23 mouse cellular contexts compared by ENCODE assay signal in genomic region chr8:77125777-77126176, GRCm38 (mm10).
"Had no signal": no experiment of that assay in that cellular context is flagged by ENCODE, and none has a peak within 500 bp of the region (broad histone marks: within the 10 kb centered on the region; RNA-seq: fewer than 3 reads in every experiment).

No protein-coding gene starts in this region.

- ATAC-seq: hindbrain, postnatal 0 days; intestine, embryonic 16.5 days had no signal

- DNase-seq: gastrocnemius, postnatal 14 days; gastrocnemius, postnatal 36 days; heart, adult 18-20 months; heart, postnatal 10 days; kidney, adult 11 months; kidney, adult 2 months; kidney, adult 9 months; kidney, postnatal 14 days; kidney, postnatal 36 days; layer of hippocampus, adult 9-11 months; layer of hippocampus, postnatal 36 days; left cerebral cortex, postnatal 4 days; liver, embryonic 13.5 days had no signal

- H3K27me3 ChIP-seq: heart, embryonic 12.5 days; hindbrain, embryonic 13.5 days; hindbrain, embryonic 15.5 days; kidney, embryonic 15.5 days; limb, embryonic 13.5 days; limb, embryonic 15.5 days; liver, embryonic 13.5 days had no signal

- H3K4me1 ChIP-seq: liver, embryonic 13.5 days had no signal

- H3K9me3 ChIP-seq: heart, embryonic 10.5 days; heart, embryonic 12.5 days; hindbrain, embryonic 13.5 days; hindbrain, embryonic 15.5 days; kidney, embryonic 15.5 days; limb, embryonic 13.5 days; limb, embryonic 15.5 days; liver, embryonic 13.5 days had no signal

- H3K36me3 ChIP-seq: heart, embryonic 10.5 days; heart, embryonic 12.5 days; hindbrain, embryonic 13.5 days; hindbrain, embryonic 15.5 days; kidney, embryonic 15.5 days; limb, embryonic 13.5 days; limb, embryonic 15.5 days; liver, embryonic 13.5 days had no signal

- H3K27ac ChIP-seq: heart, embryonic 10.5 days; hindbrain, embryonic 13.5 days; hindbrain, embryonic 15.5 days; hindbrain, postnatal 0 days; kidney, embryonic 15.5 days; kidney, postnatal 0 days; limb, embryonic 13.5 days; limb, embryonic 15.5 days; liver, embryonic 13.5 days had no signal

- H3K9ac ChIP-seq: heart, embryonic 12.5 days; hindbrain, embryonic 13.5 days; hindbrain, embryonic 15.5 days; kidney, embryonic 15.5 days; limb, embryonic 13.5 days; limb, embryonic 15.5 days; liver, embryonic 13.5 days had no signal

- H3K4me2 ChIP-seq: heart, embryonic 12.5 days; hindbrain, embryonic 13.5 days; hindbrain, embryonic 15.5 days; kidney, embryonic 15.5 days; limb, embryonic 13.5 days; limb, embryonic 15.5 days; liver, embryonic 13.5 days had no signal

- H3K4me3 ChIP-seq: heart, embryonic 10.5 days; heart, embryonic 12.5 days; hindbrain, embryonic 13.5 days; hindbrain, embryonic 15.5 days; kidney, embryonic 15.5 days; limb, embryonic 13.5 days; limb, embryonic 15.5 days; liver, embryonic 13.5 days had no signal
